ENCODE assay signal across 32 mouse cellular contexts in the genomic region with DNA sequence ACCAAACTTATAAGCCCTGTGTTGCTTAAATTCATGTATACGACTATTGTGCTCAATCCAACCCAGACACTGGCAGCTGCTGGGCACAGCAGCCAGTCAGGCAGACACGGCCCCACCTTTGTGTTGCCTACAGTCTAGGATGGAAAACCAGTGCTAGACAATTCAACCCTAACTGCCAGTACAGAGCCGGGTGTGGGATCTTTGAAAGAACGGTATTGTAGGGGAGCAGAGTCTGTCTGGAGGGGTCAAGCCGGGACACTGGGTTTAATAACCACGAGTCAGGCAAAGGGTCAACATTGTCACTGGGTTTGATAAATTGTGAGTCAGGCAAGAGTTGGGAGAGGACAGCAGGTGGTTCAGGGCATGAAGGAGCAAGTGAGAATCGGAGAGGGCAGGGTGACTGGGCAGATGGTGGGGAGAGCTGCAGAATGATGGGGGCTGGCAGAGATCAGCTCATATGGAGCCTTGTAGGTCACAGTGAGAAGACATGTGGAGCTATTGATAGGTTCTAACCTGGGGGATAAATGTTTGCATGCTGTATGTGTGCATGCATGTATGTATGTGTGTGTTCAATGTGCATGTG. TPM values are rescaled to one million over a fixed set of nuclear protein-coding genes. Genes with fewer than 3 reads are reported as not detected.
DNase-seq lines count a peak whose midpoint lies in the region; ATAC-seq lines count a peak whose summit lies in the region.
"Had no signal": no experiment of that assay in that cellular context is flagged by ENCODE, and none has a peak within 500 bp of the region (broad histone marks: within the 10 kb centered on the region; RNA-seq: fewer than 3 reads in every experiment).

No protein-coding gene starts in this region.

- no peaks in the 10 kb centered on the region for H3K9me3 ChIP-seq in hindbrain, embryonic 11.5 days (ENCODE audit: control insufficient read depth, low read length)
- H3K9me3 ChIP-seq in hindbrain, embryonic 13.5 days = no peaks in the 10 kb centered on the region
- H3K9me3 ChIP-seq in embryonic facial prominence, embryonic 10.5 days = no peaks in the 10 kb centered on the region
- H3K9me3 ChIP-seq: embryonic facial prominence, embryonic 12.5 days; G1E; hindbrain, embryonic 15.5 days; liver, embryonic 12.5 days had no signal

- no peak overlapping the region for H3K9ac ChIP-seq in hindbrain, embryonic 11.5 days (ENCODE audit: low read depth, low read length)
- H3K9ac ChIP-seq in hindbrain, embryonic 13.5 days = no peak overlapping the region
- H3K9ac ChIP-seq: embryonic facial prominence, embryonic 12.5 days; hindbrain, embryonic 15.5 days; liver, embryonic 12.5 days; liver, postnatal 0 days had no signal

- H3K4me2 ChIP-seq in hindbrain, embryonic 11.5 days (replicated peaks; ENCODE audit: low read depth, low read length) = no peak overlapping the region
- H3K4me2 ChIP-seq in hindbrain, embryonic 13.5 days = no peak overlapping the region
- H3K4me2 ChIP-seq: embryonic facial prominence, embryonic 12.5 days; hindbrain, embryonic 15.5 days; liver, embryonic 12.5 days; midbrain, embryonic 11.5 days had no signal

- H3K27me3 ChIP-seq in hindbrain, embryonic 11.5 days (ENCODE audit: control insufficient read depth, insufficient read depth, low read length) = no peaks in the 10 kb centered on the region
- H3K27me3 ChIP-seq in hindbrain, embryonic 13.5 days = no peaks in the 10 kb centered on the region
- peaks cover 9% of the 10 kb centered on the region for H3K27me3 ChIP-seq in embryonic facial prominence, embryonic 10.5 days (replicated peaks; ENCODE audit: low read depth, poor library complexity, severe bottlenecking)
- H3K27me3 ChIP-seq: embryonic facial prominence, embryonic 12.5 days; hindbrain, embryonic 15.5 days; Patski had no signal

- peaks cover 2% of the 10 kb centered on the region; the same call in 1 of the 2 replicates for H3K4me1 ChIP-seq in hindbrain, embryonic 11.5 days (replicated peaks; ENCODE audit: control insufficient read depth, insufficient read depth, low read length)
- H3K4me1 ChIP-seq in hindbrain, embryonic 13.5 days (replicated peaks) = peaks cover 8% of the 10 kb centered on the region
- H3K4me1 ChIP-seq in embryonic facial prominence, embryonic 10.5 days = peaks cover 40% of the 10 kb centered on the region

- H3K27ac ChIP-seq in hindbrain, embryonic 11.5 days (ENCODE audit: low read depth, low read length) = 0 out of 2 replicates have a peak overlapping the region, but pooled peaks have one; percentile 32
- H3K27ac ChIP-seq in hindbrain, embryonic 13.5 days = no peak overlapping the region
- peak overlapping the region; percentile 61; the same call in 1 of the 2 replicates for H3K27ac ChIP-seq in embryonic facial prominence, embryonic 10.5 days (replicated peaks)
- H3K27ac ChIP-seq: embryonic facial prominence, embryonic 12.5 days; gastrocnemius, adult 2 months; hindbrain, embryonic 15.5 days; kidney, postnatal 0 days; liver, embryonic 12.5 days had no signal

- ATAC-seq in hindbrain, embryonic 11.5 days (ENCODE audit: low FRiP score) = peak; percentile 60
- ATAC-seq in hindbrain, embryonic 13.5 days (ENCODE audit: low FRiP score) = no peak
- ATAC-seq in megakaryocyte-erythroid progenitor cell, adult 5-6 weeks (replicated peaks; ENCODE audit: low FRiP score, low TSS enrichment, poor library complexity, severe bottlenecking) = no peak
- ATAC-seq: forebrain, embryonic 16.5 days; liver, embryonic 12.5 days; liver, postnatal 0 days; lung, postnatal 0 days; midbrain, embryonic 16.5 days; Patski had no signal

- 40% methylated on average over 7 of the region's 7 CpGs for WGBS in hindbrain, embryonic 11.5 days
- 26% methylated on average over 7 of the region's 7 CpGs for WGBS in hindbrain, embryonic 13.5 days
- 66% methylated on average over 7 of the region's 7 CpGs for WGBS in embryonic facial prominence, embryonic 10.5 days

- DNase-seq in embryo, embryonic 10.5 days (ENCODE audit: low spot score) = peak; percentile 49
- DNase-seq in embryo, embryonic 11 days = no peak
- DNase-seq in hindbrain, embryonic 11.5 days (ENCODE audit: low spot score) = peak; percentile 27
- DNase-seq in embryonic facial prominence, embryonic 10.5 days (ENCODE audit: low spot score) = no peak
- DNase-seq in mesoderm, embryonic 11.5 days (ENCODE audit: low read depth, low spot score) = peak; percentile 63
- no peak for DNase-seq in lung, postnatal 14 days
- DNase-seq: adrenal gland, postnatal 14 days; cerebellum, adult 11 months; cerebellum, adult 9-10 months; gastrocnemius, adult 2 months; gastrocnemius, postnatal 36 days; heart, postnatal 14 days; kidney, adult 2 months; kidney, postnatal 4 days; left cerebral cortex, postnatal 4 days; liver, postnatal 0 days; thymus, adult 2 months; thymus, postnatal 36 days had no signal

- H3K36me3 ChIP-seq in hindbrain, embryonic 11.5 days (ENCODE audit: control insufficient read depth, insufficient read depth, low read length) = no peaks in the 10 kb centered on the region
- H3K36me3 ChIP-seq in hindbrain, embryonic 13.5 days = no peaks in the 10 kb centered on the region
- no peaks in the 10 kb centered on the region for H3K36me3 ChIP-seq in embryonic facial prominence, embryonic 10.5 days (replicated peaks)
- H3K36me3 ChIP-seq: embryonic facial prominence, embryonic 12.5 days; G1E; hindbrain, embryonic 15.5 days; liver, embryonic 12.5 days had no signal

- H3K4me3 ChIP-seq in hindbrain, embryonic 11.5 days (ENCODE audit: low read depth, low read length) = no peak overlapping the region
- H3K4me3 ChIP-seq in hindbrain, embryonic 13.5 days = no peak overlapping the region
- H3K4me3 ChIP-seq in embryonic facial prominence, embryonic 10.5 days = no peak overlapping the region
- H3K4me3 ChIP-seq: embryonic facial prominence, embryonic 12.5 days; gastrocnemius, adult 2 months; hindbrain, embryonic 15.5 days; liver, embryonic 12.5 days had no signal

RNA-seq across cellular contexts. Expression of a gene that starts 4.9 kb away (rescaled TPM):
- 0.29 and 0.37 TPM in 2 replicates for polyA plus RNA-seq in hindbrain, embryonic 11.5 days (2014; fragmentation: Nextera tagmentation; extraction: Ambion mirVana)
- polyA plus RNA-seq in hindbrain, embryonic 13.5 days (2015; fragmentation: Nextera tagmentation; extraction: Ambion mirVana) = 0.42 and 0.56 TPM in 2 replicates
- polyA plus RNA-seq in embryonic facial prominence, embryonic 10.5 days (2016; fragmentation: Nextera tagmentation; extraction: Ambion mirVana) = 0.06 and 0.16 TPM in 2 replicates
- not detected in 2 replicates for total RNA-seq in megakaryocyte-erythroid progenitor cell, adult 5-6 weeks (2014; fragmentation: Nextera tagmentation)
- not detected in 2 replicates for total RNA-seq in megakaryocyte-erythroid progenitor cell, adult 5-6 weeks (2017)
- total RNA-seq: adrenal gland, postnatal 14 days; gastrocnemius, adult 2 months; gastrocnemius, postnatal 36 days; heart, adult 8-10 months; heart, postnatal 14 days; neutrophil, adult 5-6 weeks had no signal
- polyA plus RNA-seq: G1E; liver, embryonic 12.5 days; liver, postnatal 0 days; midbrain, embryonic 11.5 days had no signal

Comparison
In these comparisons a context has a peak if more than half of its experiments do, and no peak if none do; other contexts are left out.
1. DNase-seq: peak in embryo, embryonic 10.5 days (single experiment), hindbrain, embryonic 11.5 days (single experiment) and mesoderm, embryonic 11.5 days (single experiment); none in embryo, embryonic 11 days (single experiment), embryonic facial prominence, embryonic 10.5 days (single experiment) and lung, postnatal 14 days (single experiment).